8 mouse cellular contexts compared by ENCODE assay signal in genomic region chr4:133584059-133584951, GRCm38 (mm10). TPM values are rescaled to one million over a fixed set of nuclear protein-coding genes. Genes with fewer than 3 reads are reported as not detected.
DNase-seq lines count a peak whose midpoint lies in the region; ATAC-seq and TF ChIP-seq lines count a peak whose summit lies in the region.

Gene Gpn2 (plus strand): TSS chr4:133584362.

- no peaks in the 10 kb centered on the region for H3K27me3 ChIP-seq in hindbrain, postnatal 0 days (ENCODE audit: insufficient read depth, low read length)

- ATAC-seq in activated CD4-positive, CD25-positive, alpha-beta regulatory T cell, adult 4 months = peak; percentile 90
- ATAC-seq in common myeloid progenitor, adult 5-6 weeks (replicated peaks; ENCODE audit: low read depth, poor library complexity, severe bottlenecking) = peak; percentile 87
- ATAC-seq in hindbrain, postnatal 0 days = peak; percentile 94

- DNase-seq in gastrocnemius, adult 2 months = peak; percentile 89
- peak; percentile 91 for DNase-seq in hindbrain, postnatal 0 days (ENCODE audit: low spot score)
- peak; percentile 79 for DNase-seq in left cerebral cortex, adult 2 months (ENCODE audit: extremely low spot score in 1 of 2, low spot score in 2 of 2)
- DNase-seq in right cerebral cortex, adult 18-20 months = peak; percentile 90
- peak; percentile 85 for DNase-seq in urinary bladder, postnatal 14 days (ENCODE audit: low spot score)

- H3K9me3 ChIP-seq in hindbrain, postnatal 0 days (ENCODE audit: low read length) = no peaks in the 10 kb centered on the region

- peaks cover 7% of the 10 kb centered on the region; the same call in 1 of the 2 replicates for H3K79me2 ChIP-seq in macrophage (ENCODE audit: inconsistent target)

- 0 out of 2 replicates have a peak, but pooled peaks cover 4% of the 10 kb centered on the region for H3K4me1 ChIP-seq in hindbrain, postnatal 0 days (ENCODE audit: insufficient read depth, low read length)

- no peak for TF ChIP-seq CTCF in gastrocnemius, adult 2 months (IDR thresholded peaks at IDR 0.05)
- TF ChIP-seq CTCF in hindbrain, postnatal 0 days (IDR thresholded peaks at IDR 0.05; ENCODE audit: low read depth) = no peak
- TF ChIP-seq CTCF in left cerebral cortex, adult 2 months (IDR thresholded peaks at IDR 0.05) = no peak

- peak within 1 kb of the TSS; percentile 67 for H3K9ac ChIP-seq in hindbrain, postnatal 0 days (replicated peaks; ENCODE audit: low read length)

- peaks cover 55% of the 10 kb centered on the region for H3K36me3 ChIP-seq in hindbrain, postnatal 0 days (ENCODE audit: insufficient read depth, low read length)
- peaks cover 49% of the 10 kb centered on the region for H3K36me3 ChIP-seq in macrophage (ENCODE audit: inconsistent target)

- peak within 1 kb of the TSS; percentile 98 for H3K4me3 ChIP-seq in gastrocnemius, adult 2 months
- H3K4me3 ChIP-seq in hindbrain, postnatal 0 days (ENCODE audit: low read length) = peak within 1 kb of the TSS; percentile 66
- peak within 1 kb of the TSS; percentile 72 for H3K4me3 ChIP-seq in left cerebral cortex, adult 2 months
- peak within 1 kb of the TSS; percentile 54 for H3K4me3 ChIP-seq in macrophage (ENCODE audit: inconsistent target)

- 2% methylated on average over 65 of the region's 65 CpGs for WGBS in hindbrain, postnatal 0 days
- WGBS in macrophage (ENCODE audit: missing documents) = under 1% methylated on average over 45 of the region's 65 CpGs

- H3K27ac ChIP-seq in gastrocnemius, adult 2 months = peak within 1 kb of the TSS; percentile 93
- H3K27ac ChIP-seq in hindbrain, postnatal 0 days = peak within 1 kb of the TSS; percentile 89
- peak within 1 kb of the TSS; percentile 92 for H3K27ac ChIP-seq in left cerebral cortex, adult 2 months
- peak within 1 kb of the TSS; percentile 52 for H3K27ac ChIP-seq in macrophage

- H3K4me2 ChIP-seq in hindbrain, postnatal 0 days (ENCODE audit: low read depth, low read length) = peak within 1 kb of the TSS; percentile 96

- intact Hi-C loops in gastrocnemius, adult 2 months (cut with DNase I) = no loop called here
- intact Hi-C loops in left cerebral cortex, adult 2 months (cut with DNase I) = no loop called here

RNA-seq across cellular contexts. Expression of gene Gpn2, which starts in this region (rescaled TPM):
- polyA plus RNA-seq in activated CD4-positive, CD25-positive, alpha-beta regulatory T cell, adult 4 months (2017; shearing (Covaris generic)) = 1 to 10 TPM; 7.8 to 7.9 TPM
- 18.4 and 19.0 TPM in 2 replicates for total RNA-seq in common myeloid progenitor, adult 5-6 weeks (2017)
- 1 to 10 TPM; 4.9 to 6.3 TPM for total RNA-seq in gastrocnemius, adult 2 months (2021)
- 20.0 and 32.2 TPM in 2 replicates for total RNA-seq in hindbrain, postnatal 0 days (2014; rRNA removed)
- 16.9 and 18.6 TPM in 2 replicates for polyA plus RNA-seq in hindbrain, postnatal 0 days (2015; fragmentation: Nextera tagmentation; extraction: Ambion mirVana)
- 10 to 100 TPM in 1 of 2 experiments, 1 to 10 TPM in 1; 9.4 to 12.3 TPM for total RNA-seq in left cerebral cortex, adult 2 months (2021)
- 10 to 100 TPM in 25 of 26 experiments, 1 to 10 TPM in 1; 9.3 to 25.8 (median 14.9) TPM for total RNA-seq in macrophage (2018; cell fraction: chromatin; rRNA removed)
- total RNA-seq in macrophage (2018; cell fraction: cytosol; rRNA removed) = 10 to 100 TPM in 22 of 26 experiments, 1 to 10 TPM in 4; 8.6 to 15.0 (median 11.9) TPM
- 10 to 100 TPM in 24 of 26 experiments, 1 to 10 TPM in 2; 7.7 to 23.5 (median 16.5) TPM for total RNA-seq in macrophage (2018; cell fraction: nucleus; rRNA removed)
- 5.4 to 14.2 TPM (median 12.1 TPM) in 3 replicates for polyA plus RNA-seq in macrophage (2018)

Comparison
In these comparisons a context has a peak if more than half of its experiments do, and no peak if none do; other contexts are left out.
1. Peak in every context shown above with its lines: DNase-seq, ATAC-seq, H3K4me3 ChIP-seq and H3K27ac ChIP-seq.